Mouse (Mus musculus): ENCODE measurements around the gene Usp46. TPM values are rescaled to one million over a fixed set of nuclear protein-coding genes. Genes with fewer than 3 reads are reported as not detected.
"Not testable (repeated sequence)": the region's sequence is repeated elsewhere in the genome, so short reads cannot be mapped to it uniquely, and the experiment has no call there.

Usp46 gene
- polyA plus RNA-seq, 1 experiment from 2014 or later: 41.6 TPM

DNA sequence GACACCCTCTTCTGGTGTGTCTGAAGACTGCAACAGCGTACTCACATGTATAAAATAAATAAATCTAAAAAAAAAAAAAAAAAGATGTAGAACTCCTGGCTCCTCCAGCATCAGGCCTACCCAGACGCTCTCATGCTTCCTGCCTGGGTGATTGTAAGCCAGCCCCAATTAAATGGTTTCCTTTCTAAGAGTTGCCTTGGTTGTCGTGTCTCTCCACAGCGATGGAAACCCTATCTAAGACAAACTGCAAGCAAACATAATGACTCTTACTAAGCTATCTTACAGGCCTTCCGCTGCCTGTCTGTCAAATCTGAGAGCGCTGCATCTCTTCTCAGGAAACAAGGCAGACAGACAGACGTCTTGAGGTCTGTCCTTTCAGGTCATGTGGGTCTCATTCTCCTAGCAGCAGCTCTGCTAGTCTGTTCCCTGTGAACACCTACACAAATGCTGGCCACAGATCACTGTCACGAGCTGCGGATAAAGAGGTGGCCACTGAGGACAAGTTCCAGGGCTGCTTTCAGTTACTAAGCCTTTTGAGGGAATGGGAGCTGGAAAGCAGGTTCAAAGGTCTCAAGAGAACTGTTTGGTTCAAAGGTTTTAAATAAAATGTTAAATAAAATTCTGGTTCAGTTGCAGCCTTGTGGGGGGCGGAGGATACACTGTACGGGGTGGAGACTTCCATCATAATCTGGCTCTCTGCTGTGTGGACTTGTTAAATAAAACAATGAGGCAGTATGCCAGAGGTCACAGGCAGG lies 10.8 kb upstream of the Usp46 start:
- H3K9me3 ChIP-seq (ENCODE audit: control insufficient read depth, low read depth, low read length): no peaks in the 10 kb centered on the region
- no peak overlapping the region for H3K27ac ChIP-seq (ENCODE audit: low read length)
- no peaks in the 10 kb centered on the region for H3K27me3 ChIP-seq (ENCODE audit: control insufficient read depth, insufficient read depth, low read length)
- H3K4me2 ChIP-seq (replicated peaks; ENCODE audit: low read depth, low read length): no peak overlapping the region
- H3K4me3 ChIP-seq (ENCODE audit: low read depth, low read length): no peak overlapping the region
- 0 out of 2 replicates have a peak, but pooled peaks cover 5% of the 10 kb centered on the region for H3K4me1 ChIP-seq (ENCODE audit: control insufficient read depth, insufficient read depth, low read length)
- WGBS: 82% methylated on average over 11 of the region's 11 CpGs
- H3K9ac ChIP-seq (replicated peaks; ENCODE audit: low read depth, low read length): no peak overlapping the region
- no peak for ATAC-seq (ENCODE audit: insufficient number of reproducible peaks, insufficient read depth, low FRiP score, low read depth)
- H3K36me3 ChIP-seq (ENCODE audit: control insufficient read depth, insufficient read depth, low read length): no peaks in the 10 kb centered on the region

DNA sequence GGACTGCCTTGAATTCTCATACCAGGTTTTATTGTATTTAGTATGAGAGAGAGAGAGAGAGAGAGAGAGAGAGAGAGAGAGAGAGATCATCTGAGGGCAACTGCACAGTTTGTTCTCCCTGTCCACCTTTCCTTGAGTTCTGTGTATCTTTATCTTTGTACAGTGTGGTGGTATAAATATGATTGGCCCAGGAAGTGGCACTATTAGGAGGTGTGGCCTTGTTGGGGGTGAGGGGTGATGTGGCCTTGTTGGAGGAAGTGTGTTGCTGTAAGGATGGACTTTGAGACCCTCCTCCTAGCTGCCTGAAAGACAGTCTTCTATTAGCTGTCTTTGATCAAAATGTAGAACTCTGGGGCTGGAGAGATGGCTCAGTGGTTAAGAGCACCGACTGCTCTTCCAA lies 10.2 kb upstream of the Usp46 start:
- Histone ChIP-seq H3K27ac (ENCODE audit: low read length) (no peak overlapping the region), H3K36me3 (ENCODE audit: control insufficient read depth, insufficient read depth, low read length) (no peaks in the 10 kb centered on the region), H3K9ac (replicated peaks; ENCODE audit: low read depth, low read length) (no peak overlapping the region), H3K4me1 (ENCODE audit: control insufficient read depth, insufficient read depth, low read length) (0 out of 2 replicates have a peak, but pooled peaks cover 5% of the 10 kb centered on the region), H3K9me3 (ENCODE audit: control insufficient read depth, low read depth, low read length) (no peaks in the 10 kb centered on the region), H3K27me3 (ENCODE audit: control insufficient read depth, insufficient read depth, low read length) (no peaks in the 10 kb centered on the region), H3K4me2 (replicated peaks; ENCODE audit: low read depth, low read length) (no peak overlapping the region), H3K4me3 (ENCODE audit: low read depth, low read length) (no peak overlapping the region)
- 91% methylated on average over 1 of the region's 1 CpGs for WGBS
- ATAC-seq (ENCODE audit: insufficient number of reproducible peaks, insufficient read depth, low FRiP score, low read depth): no peak

DNA sequence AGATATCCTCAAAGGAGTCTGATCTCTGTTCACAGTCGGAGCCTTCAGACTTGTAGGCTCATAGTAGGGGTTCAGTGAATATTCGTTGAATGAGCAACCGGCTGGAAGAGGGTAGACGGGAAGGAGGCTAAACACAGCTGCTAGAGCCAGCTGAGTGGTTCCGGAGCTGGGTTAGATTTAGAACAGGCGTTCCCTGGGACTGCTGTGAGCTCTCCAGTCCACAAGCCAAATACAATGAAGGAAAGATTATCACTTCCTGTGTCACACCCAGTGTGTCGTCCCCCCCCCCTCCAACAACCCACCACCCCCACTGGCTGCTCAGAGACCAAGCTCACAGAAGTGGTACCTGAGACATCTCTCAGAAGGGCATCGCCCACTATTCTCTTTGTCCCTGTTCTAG lies 9.7 kb upstream of the Usp46 start:
- 48% methylated on average over 8 of the region's 8 CpGs for WGBS
- Histone ChIP-seq H3K36me3 (ENCODE audit: control insufficient read depth, insufficient read depth, low read length) (no peaks in the 10 kb centered on the region), H3K4me3 (ENCODE audit: low read depth, low read length) (no peak overlapping the region), H3K4me2 (replicated peaks; ENCODE audit: low read depth, low read length) (no peak overlapping the region), H3K9me3 (ENCODE audit: control insufficient read depth, low read depth, low read length) (no peaks in the 10 kb centered on the region), H3K27ac (ENCODE audit: low read length) (no peak overlapping the region), H3K4me1 (ENCODE audit: control insufficient read depth, insufficient read depth, low read length) (0 out of 2 replicates have a peak, but pooled peaks cover 5% of the 10 kb centered on the region), H3K27me3 (ENCODE audit: control insufficient read depth, insufficient read depth, low read length) (no peaks in the 10 kb centered on the region), H3K9ac (replicated peaks; ENCODE audit: low read depth, low read length) (no peak overlapping the region)
- no peak for ATAC-seq (ENCODE audit: insufficient number of reproducible peaks, insufficient read depth, low FRiP score, low read depth)

DNA sequence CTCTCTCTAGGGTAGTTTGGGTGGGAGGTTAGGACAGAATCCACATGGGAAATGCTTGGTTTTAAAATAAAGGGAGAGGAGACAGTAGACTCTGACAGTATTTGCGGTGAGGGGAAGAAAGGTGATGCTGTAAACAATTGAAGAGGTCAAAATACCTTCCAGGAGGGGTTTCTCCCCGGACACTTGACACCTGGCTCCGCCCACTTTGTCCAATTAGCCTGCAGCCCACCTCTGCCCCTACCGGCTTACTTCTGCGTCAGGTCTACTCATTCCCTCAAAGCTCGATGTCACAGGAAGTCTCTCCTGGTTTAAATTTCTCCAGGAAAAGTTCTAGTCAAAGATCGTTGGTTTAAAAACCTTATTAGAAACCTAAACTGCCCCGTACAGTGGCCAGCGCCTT lies 8.5 kb upstream of the Usp46 start:
- no peaks in the 10 kb centered on the region for H3K36me3 ChIP-seq (ENCODE audit: control insufficient read depth, insufficient read depth, low read length)
- H3K4me3 ChIP-seq (ENCODE audit: low read depth, low read length): no peak overlapping the region
- H3K4me1 ChIP-seq (ENCODE audit: control insufficient read depth, insufficient read depth, low read length): 0 out of 2 replicates have a peak, but pooled peaks cover 5% of the 10 kb centered on the region
- H3K9me3 ChIP-seq (ENCODE audit: control insufficient read depth, low read depth, low read length): no peaks in the 10 kb centered on the region
- no peak for ATAC-seq (ENCODE audit: insufficient number of reproducible peaks, insufficient read depth, low FRiP score, low read depth)
- WGBS: 6% methylated on average over 9 of the region's 9 CpGs
- H3K4me2 ChIP-seq (replicated peaks; ENCODE audit: low read depth, low read length): no peak overlapping the region
- H3K27ac ChIP-seq (ENCODE audit: low read length): no peak overlapping the region
- no peaks in the 10 kb centered on the region for H3K27me3 ChIP-seq (ENCODE audit: control insufficient read depth, insufficient read depth, low read length)
- no peak overlapping the region for H3K9ac ChIP-seq (replicated peaks; ENCODE audit: low read depth, low read length)

DNA sequence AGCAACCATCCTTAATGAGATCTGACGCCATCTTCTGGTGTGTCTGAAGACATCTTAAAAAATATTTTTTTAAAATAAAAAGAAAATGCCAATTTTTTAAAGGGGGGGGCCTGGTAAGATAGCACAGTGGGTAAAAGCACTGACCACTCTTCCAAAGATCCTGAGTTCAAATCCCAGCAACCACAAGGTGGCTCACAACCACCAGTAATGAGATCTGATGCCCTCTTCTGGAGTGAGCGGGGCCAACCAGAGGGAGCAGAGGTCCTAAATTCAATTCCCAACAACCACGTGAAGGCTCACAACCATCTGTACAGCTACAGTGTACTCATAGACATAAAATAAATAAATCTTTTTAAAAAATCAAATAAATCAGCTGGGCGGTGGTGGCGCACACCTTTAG lies 2.3 kb upstream of the Usp46 start:
- H3K4me3 ChIP-seq (ENCODE audit: low read depth, low read length); H3K36me3 ChIP-seq (ENCODE audit: control insufficient read depth, insufficient read depth, low read length); H3K9ac ChIP-seq (replicated peaks; ENCODE audit: low read depth, low read length); H3K27ac ChIP-seq (ENCODE audit: low read length); H3K9me3 ChIP-seq (ENCODE audit: control insufficient read depth, low read depth, low read length); H3K27me3 ChIP-seq (ENCODE audit: control insufficient read depth, insufficient read depth, low read length); ATAC-seq (ENCODE audit: insufficient number of reproducible peaks, insufficient read depth, low FRiP score, low read depth); H3K4me2 ChIP-seq (replicated peaks; ENCODE audit: low read depth, low read length): not testable (repeated sequence)
- peaks cover 26% of the 10 kb centered on the region for H3K4me1 ChIP-seq (ENCODE audit: control insufficient read depth, insufficient read depth, low read length)
- WGBS: 85% methylated on average over 5 of the region's 5 CpGs

DNA sequence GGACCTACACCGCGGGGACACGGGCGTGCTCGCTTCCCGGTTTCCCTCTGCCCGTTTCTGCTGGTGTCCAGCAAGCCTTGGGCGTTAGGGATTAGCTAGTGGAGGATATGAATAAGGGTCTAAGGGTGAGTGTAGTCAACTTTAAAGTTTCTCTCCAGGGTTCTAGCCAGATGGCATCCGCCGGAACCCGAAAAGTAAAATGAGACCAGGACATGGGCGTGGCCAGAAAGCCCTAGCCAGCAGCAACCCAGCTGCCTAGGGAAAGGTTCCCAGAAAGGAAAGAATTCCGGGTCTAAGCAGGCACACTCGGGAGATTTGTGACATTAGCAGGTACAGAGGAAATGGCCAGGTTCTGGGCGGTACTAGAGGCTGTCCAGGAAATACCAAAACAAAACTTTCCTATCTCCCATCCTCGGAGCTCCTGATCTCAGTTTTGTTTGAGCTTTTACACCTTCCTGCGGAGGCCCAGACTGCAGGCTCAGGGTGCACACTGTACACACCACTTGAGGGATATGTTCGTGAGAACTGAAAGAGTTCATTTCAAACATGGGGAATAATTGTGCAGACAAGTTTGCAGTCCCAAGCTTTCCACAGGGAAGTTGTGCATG lies 587 bp upstream of the Usp46 start:
- Histone ChIP-seq H3K27me3 (ENCODE audit: control insufficient read depth, insufficient read depth, low read length) (no peaks in the 10 kb centered on the region), H3K4me3 (ENCODE audit: low read depth, low read length) (peak overlapping the region; percentile 94), H3K27ac (ENCODE audit: low read length) (peak overlapping the region; percentile 96), H3K4me2 (replicated peaks; ENCODE audit: low read depth, low read length) (peak overlapping the region; percentile 51), H3K9me3 (ENCODE audit: control insufficient read depth, low read depth, low read length) (no peaks in the 10 kb centered on the region), H3K4me1 (ENCODE audit: control insufficient read depth, insufficient read depth, low read length) (peaks cover 31% of the 10 kb centered on the region), H3K36me3 (ENCODE audit: control insufficient read depth, insufficient read depth, low read length) (no peaks in the 10 kb centered on the region), H3K9ac (replicated peaks; ENCODE audit: low read depth, low read length) (peak overlapping the region; percentile 86)
- ATAC-seq (ENCODE audit: insufficient number of reproducible peaks, insufficient read depth, low FRiP score, low read depth): peak; percentile 62
- WGBS: under 1% methylated on average over 18 of the region's 18 CpGs

DNA sequence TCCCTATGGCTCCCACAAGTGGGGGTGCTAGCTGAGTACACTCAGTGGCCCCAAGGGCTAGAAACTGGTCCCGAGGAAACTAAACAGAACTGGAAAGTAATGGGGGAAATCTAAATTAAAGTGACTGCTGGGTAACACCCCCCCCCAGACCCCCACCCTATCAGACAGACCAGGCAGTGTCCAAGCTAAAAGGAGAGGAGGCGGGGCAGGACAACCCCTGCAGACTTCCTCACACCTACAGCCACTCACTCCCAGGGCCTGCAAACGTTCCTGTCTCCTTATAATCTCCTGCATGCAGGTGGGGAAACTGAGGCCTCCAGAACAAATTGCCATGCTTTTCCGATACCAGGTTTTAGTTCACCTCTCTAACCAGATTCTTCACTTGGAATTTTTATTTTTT lies 885 bp downstream of the Usp46 start:
- no peaks in the 10 kb centered on the region for H3K9me3 ChIP-seq (ENCODE audit: control insufficient read depth, low read depth, low read length)
- H3K27ac ChIP-seq (ENCODE audit: low read length): peak overlapping the region; percentile 96
- H3K27me3 ChIP-seq (ENCODE audit: control insufficient read depth, insufficient read depth, low read length): no peaks in the 10 kb centered on the region
- H3K4me3 ChIP-seq (ENCODE audit: low read depth, low read length): peak overlapping the region; percentile 94
- H3K36me3 ChIP-seq (ENCODE audit: control insufficient read depth, insufficient read depth, low read length): no peaks in the 10 kb centered on the region
- no peak for ATAC-seq (ENCODE audit: insufficient number of reproducible peaks, insufficient read depth, low FRiP score, low read depth)
- H3K4me1 ChIP-seq (ENCODE audit: control insufficient read depth, insufficient read depth, low read length): peaks cover 31% of the 10 kb centered on the region
- peak overlapping the region; percentile 51 for H3K4me2 ChIP-seq (replicated peaks; ENCODE audit: low read depth, low read length)
- 5% methylated on average over 4 of the region's 4 CpGs for WGBS
- peak overlapping the region; percentile 86 for H3K9ac ChIP-seq (replicated peaks; ENCODE audit: low read depth, low read length)

DNA sequence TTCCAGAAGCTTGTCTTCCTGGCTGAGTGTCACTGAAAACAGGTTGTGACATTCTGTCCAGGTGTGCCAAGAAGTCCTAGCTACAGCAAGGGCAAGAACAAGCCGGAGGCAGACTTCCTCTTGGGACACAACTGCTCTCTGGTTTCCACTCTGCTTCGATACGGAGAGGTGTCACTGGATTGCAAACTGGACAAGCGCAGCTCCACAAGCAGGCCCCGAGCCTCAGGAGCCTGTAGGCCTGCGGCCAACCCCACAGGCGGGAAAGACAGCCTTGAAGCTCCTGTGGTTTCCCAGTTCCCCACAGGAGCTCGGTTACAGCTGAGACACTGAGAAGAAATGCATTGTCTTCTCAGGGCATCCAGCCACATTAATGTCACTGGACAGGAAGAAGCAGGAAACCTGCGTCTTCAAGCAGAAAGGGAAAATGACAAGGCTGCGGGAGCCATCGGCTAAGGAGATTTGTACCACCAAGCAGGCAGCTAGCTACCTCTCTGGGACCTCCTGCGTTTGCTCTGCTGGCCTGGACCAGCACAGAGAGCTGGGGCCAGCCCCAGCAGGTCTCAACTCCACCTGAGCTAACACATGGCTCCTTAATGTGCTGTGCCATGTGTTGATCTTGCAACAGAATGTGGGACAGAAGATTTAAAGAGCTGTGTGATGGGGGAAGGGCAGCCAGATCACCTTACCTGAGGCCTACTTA lies 1.7 kb downstream of the Usp46 start:
- no peak for ATAC-seq (ENCODE audit: insufficient number of reproducible peaks, insufficient read depth, low FRiP score, low read depth)
- H3K4me2 ChIP-seq (replicated peaks; ENCODE audit: low read depth, low read length): peak overlapping the region; percentile 51
- no peaks in the 10 kb centered on the region for H3K27me3 ChIP-seq (ENCODE audit: control insufficient read depth, insufficient read depth, low read length)
- H3K27ac ChIP-seq (ENCODE audit: low read length): peak overlapping the region; percentile 96
- 29% methylated on average over 12 of the region's 12 CpGs for WGBS
- no peaks in the 10 kb centered on the region for H3K36me3 ChIP-seq (ENCODE audit: control insufficient read depth, insufficient read depth, low read length)
- peak overlapping the region; percentile 21; the same call in 1 of the 2 replicates for H3K9ac ChIP-seq (replicated peaks; ENCODE audit: low read depth, low read length)
- H3K4me3 ChIP-seq (ENCODE audit: low read depth, low read length): peak overlapping the region; percentile 94
- peaks cover 33% of the 10 kb centered on the region for H3K4me1 ChIP-seq (ENCODE audit: control insufficient read depth, insufficient read depth, low read length)
- H3K9me3 ChIP-seq (ENCODE audit: control insufficient read depth, low read depth, low read length): no peaks in the 10 kb centered on the region

Data from stomach, embryonic 14.5 days (tissue).